ENCODE assay signal across 16 mouse cellular contexts in genomic region chr8:56591502-56591901, GRCm38 (mm10).
"Had no signal": no experiment of that assay in that cellular context is flagged by ENCODE, and none has a peak within 500 bp of the region (broad histone marks: within the 10 kb centered on the region; RNA-seq: fewer than 3 reads in every experiment).

No protein-coding gene starts in this region.

- ATAC-seq: lung, postnatal 0 days; midbrain, embryonic 13.5 days; midbrain, embryonic 15.5 days had no signal

- H3K9ac ChIP-seq: lung, embryonic 15.5 days; midbrain, embryonic 13.5 days; midbrain, embryonic 15.5 days; neural tube, embryonic 12.5 days had no signal

- H3K27ac ChIP-seq: lung, embryonic 15.5 days; macrophage; midbrain, embryonic 13.5 days; midbrain, embryonic 15.5 days; neural tube, embryonic 12.5 days had no signal

- DNase-seq: lung, adult 2 months; lung, postnatal 14 days; right cerebral cortex, postnatal 25 days; right cerebral cortex, postnatal 4 days; spleen, adult 18-20 months; thymus, adult 18-20 months; thymus, postnatal 14 days; thymus, postnatal 36 days had no signal

- H3K4me3 ChIP-seq: lung, embryonic 15.5 days; megakaryocyte, embryonic 14.5 days; midbrain, embryonic 13.5 days; midbrain, embryonic 15.5 days; neural tube, embryonic 12.5 days had no signal

- H3K36me3 ChIP-seq: lung, embryonic 15.5 days; neural tube, embryonic 12.5 days had no signal

- H3K27me3 ChIP-seq: lung, embryonic 15.5 days; megakaryocyte, embryonic 14.5 days; midbrain, embryonic 13.5 days; midbrain, embryonic 15.5 days; neural tube, embryonic 12.5 days had no signal

- H3K4me2 ChIP-seq: lung, embryonic 15.5 days; midbrain, embryonic 11.5 days; midbrain, embryonic 13.5 days; midbrain, embryonic 15.5 days; neural tube, embryonic 12.5 days had no signal

- H3K9me3 ChIP-seq: lung, embryonic 15.5 days; megakaryocyte, embryonic 14.5 days; midbrain, embryonic 13.5 days; midbrain, embryonic 15.5 days; neural tube, embryonic 12.5 days had no signal

- H3K4me1 ChIP-seq: lung, embryonic 15.5 days; midbrain, embryonic 13.5 days; midbrain, embryonic 15.5 days; neural tube, embryonic 12.5 days had no signal
